Mouse (Mus musculus) kidney, embryonic 16.5 days (tissue): ENCODE data around the gene Jarid2. TPM values are rescaled to one million over a fixed set of nuclear protein-coding genes. Genes with fewer than 3 reads are reported as not detected.

Experiments used
- ATAC-seq: fragments of 200-750 bp; cut with Nextera tagmentation; 2 replicates; pipeline ENCODE4 v1.8.0; 2017; ENCODE audit warnings: moderate TSS enrichment; ENCODE audit not compliant: low FRiP score, low TSS enrichment
- H3K27ac ChIP-seq: fragments of 300-500 bp; sonication (generic); 2 replicates; pipeline ENCODE4 v1.5.1; 2014; ENCODE audit warnings: low read length
- H3K27me3 ChIP-seq: fragments of 300-500 bp; sonication (generic); 2 replicates; pipeline ENCODE4 v1.6.1; 2014; ENCODE audit warnings: low read length, control low read depth, mixed read lengths; ENCODE audit not compliant: insufficient read depth
- H3K36me3 ChIP-seq: fragments of 300-500 bp; sonication (generic); 2 replicates; pipeline ENCODE4 v1.6.1; 2014; ENCODE audit warnings: low read length, control low read depth, mixed read lengths; ENCODE audit not compliant: insufficient read depth
- H3K4me1 ChIP-seq: fragments of 300-500 bp; sonication (generic); 2 replicates; pipeline ENCODE4 v1.6.1; 2014; ENCODE audit warnings: low read length, control low read depth, mixed read lengths; ENCODE audit not compliant: insufficient read depth
- H3K4me2 ChIP-seq: fragments of 300-500 bp; sonication (generic); replicated peaks from 2 replicates; pipeline ENCODE4 v1.6.1; 2014; ENCODE audit warnings: low read depth, low read length
- H3K4me3 ChIP-seq: fragments of 300-500 bp; sonication (generic); 2 replicates; pipeline ENCODE4 v1.5.1; 2014; ENCODE audit warnings: mild to moderate bottlenecking, low read length
- H3K9ac ChIP-seq: fragments of 300-500 bp; sonication (generic); replicated peaks from 2 replicates; pipeline ENCODE4 v1.6.1; 2014; ENCODE audit warnings: low read length
- H3K9me3 ChIP-seq: fragments of 300-500 bp; sonication (generic); 2 replicates; pipeline ENCODE4 v1.6.1; 2016; ENCODE audit warnings: low read length, control low read depth
- WGBS: fragments of 180-500 bp; shearing (Covaris S2); extraction: QIAGEN DNeasy Blood & Tissue Kit; methylation state at CpG from one replicate; pipeline ENCODE4 v1.1.7; 2014; 5-methylcytosine and 5-hydroxymethylcytosine counted together
- polyA plus RNA-seq: library from polyadenylated mRNA; unstranded; fragments of >200 nt; fragmentation: Nextera tagmentation; extraction: Ambion mirVana; gene quantifications from 2 replicates; pipeline ENCODE4 v1.2.1, GENCODE M21; 2015

Gene Jarid2
- polyA plus RNA-seq, 1 experiment from 2014 or later: 39.7 TPM

- WGBS: 57% methylated on average over 3 of the region's 3 CpGs
- no peaks in the 10 kb centered on the region for H3K27me3 ChIP-seq
- H3K9me3 ChIP-seq: no peaks in the 10 kb centered on the region
- no peak overlapping the region for H3K4me2 ChIP-seq
- no peak overlapping the region for H3K4me3 ChIP-seq
- no peak; the same call in 1 of the 2 replicates for ATAC-seq
- H3K27ac ChIP-seq: no peak overlapping the region
- no peaks in the 10 kb centered on the region for H3K36me3 ChIP-seq
- peaks cover 49% of the 10 kb centered on the region for H3K4me1 ChIP-seq
- H3K9ac ChIP-seq: no peak overlapping the region
Measured at GRCm38 (mm10) chr13:44795891-44796290, 66.6 kb downstream of the Jarid2 start.

GRCm38 (mm10) chr13:44796775-44797174, 67.5 kb downstream of the Jarid2 start:
- WGBS: 64% methylated on average over 2 of the region's 2 CpGs
- H3K27ac ChIP-seq: no peak overlapping the region
- no peaks in the 10 kb centered on the region for H3K9me3 ChIP-seq
- ATAC-seq: no peak
- H3K36me3 ChIP-seq: no peaks in the 10 kb centered on the region
- no peak overlapping the region for H3K4me2 ChIP-seq
- H3K4me1 ChIP-seq: peaks cover 49% of the 10 kb centered on the region
- no peak overlapping the region for H3K4me3 ChIP-seq
- no peak overlapping the region for H3K9ac ChIP-seq
- no peaks in the 10 kb centered on the region for H3K27me3 ChIP-seq

GRCm38 (mm10) chr13:44798280-44798679, 69.0 kb downstream of the Jarid2 start:
- Histone ChIP-seq H3K4me3 (no peak overlapping the region), H3K9ac (no peak overlapping the region), H3K9me3 (no peaks in the 10 kb centered on the region), H3K36me3 (no peaks in the 10 kb centered on the region), H3K4me2 (no peak overlapping the region), H3K4me1 (peaks cover 42% of the 10 kb centered on the region), H3K27me3 (no peaks in the 10 kb centered on the region), H3K27ac (no peak overlapping the region)
- no peak for ATAC-seq
- WGBS: 73% methylated on average over 3 of the region's 3 CpGs

- H3K9me3 ChIP-seq: no peaks in the 10 kb centered on the region
- H3K36me3 ChIP-seq: no peaks in the 10 kb centered on the region
- H3K4me3 ChIP-seq: no peak overlapping the region
- H3K4me2 ChIP-seq: no peak overlapping the region
- ATAC-seq: no peak
- no peak overlapping the region for H3K27ac ChIP-seq
- peaks cover 35% of the 10 kb centered on the region for H3K4me1 ChIP-seq
- no peaks in the 10 kb centered on the region for H3K27me3 ChIP-seq
- no peak overlapping the region for H3K9ac ChIP-seq
Measured at GRCm38 (mm10) chr13:44799166-44799565, 69.9 kb downstream of the Jarid2 start.

GRCm38 (mm10) chr13:44800059-44800458, 70.8 kb downstream of the Jarid2 start:
- H3K9ac ChIP-seq: no peak overlapping the region
- peaks cover 32% of the 10 kb centered on the region for H3K4me1 ChIP-seq
- no peak overlapping the region for H3K4me3 ChIP-seq
- no peaks in the 10 kb centered on the region for H3K27me3 ChIP-seq
- no peak overlapping the region; the same call in 1 of the 2 replicates for H3K4me2 ChIP-seq
- 75% methylated on average over 7 of the region's 7 CpGs for WGBS
- H3K9me3 ChIP-seq: no peaks in the 10 kb centered on the region
- no peaks in the 10 kb centered on the region for H3K36me3 ChIP-seq
- ATAC-seq: no peak
- no peak overlapping the region for H3K27ac ChIP-seq

GRCm38 (mm10) chr13:44804876-44805275, 75.6 kb downstream of the Jarid2 start:
- Histone ChIP-seq H3K9me3 (no peaks in the 10 kb centered on the region), H3K27me3 (no peaks in the 10 kb centered on the region), H3K36me3 (no peaks in the 10 kb centered on the region), H3K4me3 (no peak overlapping the region), H3K27ac (no peak overlapping the region), H3K9ac (no peak overlapping the region), H3K4me1 (peaks cover 13% of the 10 kb centered on the region), H3K4me2 (no peak overlapping the region)
- no peak for ATAC-seq
- WGBS: 34% methylated on average over 1 of the region's 1 CpGs

GRCm38 (mm10) chr13:44808307-44808706, 79.0 kb downstream of the Jarid2 start:
- Histone ChIP-seq H3K4me2 (no peak overlapping the region), H3K9me3 (no peaks in the 10 kb centered on the region), H3K4me3 (no peak overlapping the region), H3K36me3 (no peaks in the 10 kb centered on the region), H3K27ac (no peak overlapping the region), H3K9ac (no peak overlapping the region), H3K4me1 (peaks cover 16% of the 10 kb centered on the region; the same call in 1 of the 2 replicates), H3K27me3 (no peaks in the 10 kb centered on the region)
- 95% methylated on average over 1 of the region's 1 CpGs for WGBS
- ATAC-seq: no peak

- Histone ChIP-seq H3K4me3 (no peak overlapping the region), H3K4me2 (no peak overlapping the region), H3K9ac (no peak overlapping the region), H3K27me3 (no peaks in the 10 kb centered on the region), H3K36me3 (no peaks in the 10 kb centered on the region), H3K27ac (no peak overlapping the region), H3K4me1 (peaks cover 20% of the 10 kb centered on the region; the same call in 1 of the 2 replicates), H3K9me3 (no peaks in the 10 kb centered on the region)
- no peak for ATAC-seq
- 75% methylated on average over 2 of the region's 2 CpGs for WGBS
Measured at GRCm38 (mm10) chr13:44811021-44811420, 81.7 kb downstream of the Jarid2 start.

- Histone ChIP-seq H3K27ac (no peak overlapping the region), H3K9ac (no peak overlapping the region), H3K9me3 (no peaks in the 10 kb centered on the region), H3K36me3 (no peaks in the 10 kb centered on the region), H3K4me3 (no peak overlapping the region), H3K4me1 (peaks cover 20% of the 10 kb centered on the region; the same call in 1 of the 2 replicates), H3K4me2 (no peak overlapping the region), H3K27me3 (no peaks in the 10 kb centered on the region)
- no peak for ATAC-seq
- WGBS: 84% methylated on average over 10 of the region's 10 CpGs
Measured at GRCm38 (mm10) chr13:44811601-44812000, 82.3 kb downstream of the Jarid2 start.

- Histone ChIP-seq H3K4me1 (peaks cover 17% of the 10 kb centered on the region; the same call in 1 of the 2 replicates), H3K36me3 (no peaks in the 10 kb centered on the region), H3K27me3 (no peaks in the 10 kb centered on the region), H3K4me3 (no peak overlapping the region), H3K9me3 (no peaks in the 10 kb centered on the region), H3K9ac (no peak overlapping the region), H3K4me2 (no peak overlapping the region), H3K27ac (no peak overlapping the region)
- 82% methylated on average over 5 of the region's 5 CpGs for WGBS
- no peak for ATAC-seq
Measured at GRCm38 (mm10) chr13:44812381-44812780, 83.1 kb downstream of the Jarid2 start.
